Mouse (Mus musculus) lung, postnatal 0 days (tissue): ENCODE results near the gene 1700001P01Rik. TPM values are rescaled to one million over a fixed set of nuclear protein-coding genes. Genes with fewer than 3 reads are reported as not detected.

Experiments used
- ATAC-seq: fragments of 200-750 bp; cut with Nextera tagmentation; 2 replicates; pipeline ENCODE4 v1.8.0; 2017; ENCODE audit warnings: moderate library complexity
- DNase-seq: peaks from one replicate; pipeline ENCODE4 v3.0.0-alpha.2; 2016; ENCODE audit warnings: low spot score
- H3K27ac ChIP-seq: fragments of 300-500 bp; sonication (generic); 2 replicates; pipeline ENCODE4 v1.5.1; 2014; ENCODE audit warnings: antibody characterized with exemption, mild to moderate bottlenecking, low read length, mixed read lengths
- H3K27me3 ChIP-seq: fragments of 300-500 bp; sonication (generic); replicated peaks from 2 replicates; pipeline ENCODE4 v1.6.1; 2014; ENCODE audit warnings: low read length, mixed read lengths; ENCODE audit not compliant: insufficient read depth
- H3K36me3 ChIP-seq: fragments of 300-500 bp; sonication (generic); 2 replicates; pipeline ENCODE4 v1.6.1; 2014; ENCODE audit warnings: low read length, mixed read lengths; ENCODE audit not compliant: insufficient read depth
- H3K4me1 ChIP-seq: fragments of 300-500 bp; sonication (generic); 2 replicates; pipeline ENCODE4 v1.6.1; 2014; ENCODE audit warnings: antibody characterized with exemption, low read depth, low read length, mixed read lengths; ENCODE audit not compliant: insufficient read depth
- H3K4me2 ChIP-seq: fragments of 300-500 bp; sonication (generic); replicated peaks from 2 replicates; pipeline ENCODE4 v1.6.1; 2014; ENCODE audit warnings: low read depth, mild to moderate bottlenecking, low read length, moderate library complexity, mixed read lengths
- H3K4me3 ChIP-seq: fragments of 300-500 bp; sonication (generic); 2 replicates; pipeline ENCODE4 v1.5.1; 2014; ENCODE audit warnings: low read depth, low read length
- H3K9ac ChIP-seq: fragments of 300-500 bp; sonication (generic); replicated peaks from 2 replicates; pipeline ENCODE4 v1.6.1; 2014; ENCODE audit warnings: low read depth, mild to moderate bottlenecking
- H3K9me3 ChIP-seq: fragments of 300-500 bp; sonication (generic); 2 replicates; pipeline ENCODE4 v1.6.1; 2016; ENCODE audit warnings: low read length, mixed read lengths
- CTCF ChIP-seq: IDR thresholded peaks from 2 replicates; pipeline ENCODE4 v1.5.1; 2016; ENCODE audit warnings: antibody characterized with exemption, mild to moderate bottlenecking
- EP300 ChIP-seq: IDR thresholded peaks from 2 replicates; pipeline ENCODE4 v1.6.1; 2016; ENCODE audit warnings: antibody characterized with exemption, mild to moderate bottlenecking, control low read depth
- WGBS: fragments of 180-500 bp; shearing (Covaris S2); extraction: QIAGEN DNeasy Blood & Tissue Kit; methylation state at CpG from one replicate; pipeline ENCODE4 v1.1.7; 2014; 5-methylcytosine and 5-hydroxymethylcytosine counted together
- polyA plus RNA-seq: library from polyadenylated mRNA; unstranded; fragments of >200 nt; fragmentation: Nextera tagmentation; extraction: Ambion mirVana; gene quantifications from 2 replicates; pipeline ENCODE4 v1.2.1, GENCODE M21; 2015

The 1700001P01Rik gene
- polyA plus RNA-seq, 1 experiment from 2014 or later = not detected

- ATAC-seq (peak; percentile 96), DNase-seq (peak; percentile 100)
- Histone ChIP-seq H3K4me3 (peak overlapping the region; percentile 83), H3K9me3 (no peaks in the 10 kb centered on the region), H3K4me2 (peak overlapping the region; percentile 88), H3K27ac (peak overlapping the region; percentile 94), H3K4me1 (peaks cover 12% of the 10 kb centered on the region), H3K9ac (peak overlapping the region; percentile 83), H3K27me3 (no peaks in the 10 kb centered on the region), H3K36me3 (peaks cover 15% of the 10 kb centered on the region; the same call in 1 of the 2 replicates)
- peak; percentile 82 for TF ChIP-seq EP300
- TF ChIP-seq CTCF = no peak
- WGBS = 0% methylated on average over 20 of the region's 57 CpGs
These were observed 30.9 kb downstream of the 1700001P01Rik start for GRCm38 (mm10) chr11:97744718-97745330.

GRCm38 (mm10) chr11:97744063-97744717 lies 31.5 kb downstream of the 1700001P01Rik start, which contains the start of gene Pip4k2b:
TSS of gene Pip4k2b (minus strand) at chr11:97744704.
- Histone ChIP-seq H3K27ac (peak within 1 kb of the TSS; percentile 94), H3K27me3 (no peaks in the 10 kb centered on the region), H3K9me3 (no peaks in the 10 kb centered on the region), H3K4me1 (peaks cover 12% of the 10 kb centered on the region), H3K9ac (peak within 1 kb of the TSS; percentile 83), H3K4me2 (peak within 1 kb of the TSS; percentile 88), H3K36me3 (peaks cover 10% of the 10 kb centered on the region; the same call in 1 of the 2 replicates), H3K4me3 (peak within 1 kb of the TSS; percentile 83)
- peak; percentile 38 for ATAC-seq
- under 1% methylated on average over 34 of the region's 63 CpGs for WGBS
- DNase-seq = peak; percentile 65
- TF ChIP-seq CTCF = no peak
- TF ChIP-seq EP300 = no peak

- Histone ChIP-seq H3K9ac (peak overlapping the region; percentile 65; the same call in 1 of the 2 replicates), H3K4me3 (peak overlapping the region; percentile 83), H3K4me2 (peak overlapping the region; percentile 88), H3K27ac (peak overlapping the region; percentile 78), H3K9me3 (no peaks in the 10 kb centered on the region), H3K27me3 (no peaks in the 10 kb centered on the region), H3K4me1 (peaks cover 12% of the 10 kb centered on the region), H3K36me3 (peaks cover 8% of the 10 kb centered on the region; the same call in 1 of the 2 replicates)
- no peak for ATAC-seq
- 7% methylated on average over 9 of the region's 9 CpGs for WGBS
- TF ChIP-seq CTCF (no peak), EP300 (no peak)
- DNase-seq = no peak
These were observed 32.3 kb downstream of the 1700001P01Rik start for GRCm38 (mm10) chr11:97743423-97743822.

GRCm38 (mm10) chr11:97742591-97742990 lies 33.1 kb downstream of the 1700001P01Rik start:
- no peak for DNase-seq
- Histone ChIP-seq H3K36me3 (peaks cover 8% of the 10 kb centered on the region; the same call in 1 of the 2 replicates), H3K4me1 (peaks cover 12% of the 10 kb centered on the region), H3K4me3 (no peak overlapping the region), H3K9ac (no peak overlapping the region), H3K27me3 (no peaks in the 10 kb centered on the region), H3K9me3 (no peaks in the 10 kb centered on the region), H3K4me2 (peak overlapping the region; percentile 88; the same call in 1 of the 2 replicates), H3K27ac (no peak overlapping the region)
- no peak for TF ChIP-seq CTCF
- TF ChIP-seq EP300 = no peak
- no peak for ATAC-seq
- WGBS = 79% methylated on average over 9 of the region's 9 CpGs

GRCm38 (mm10) chr11:97742157-97742556 lies 33.6 kb downstream of the 1700001P01Rik start:
- Histone ChIP-seq H3K9me3 (no peaks in the 10 kb centered on the region), H3K27me3 (no peaks in the 10 kb centered on the region), H3K36me3 (peaks cover 5% of the 10 kb centered on the region; the same call in 1 of the 2 replicates), H3K4me3 (no peak overlapping the region), H3K4me2 (no peak overlapping the region), H3K4me1 (peaks cover 12% of the 10 kb centered on the region), H3K9ac (no peak overlapping the region), H3K27ac (no peak overlapping the region)
- WGBS = 82% methylated on average over 5 of the region's 5 CpGs
- no peak for TF ChIP-seq CTCF
- no peak for TF ChIP-seq EP300
- no peak for ATAC-seq
- DNase-seq = no peak

- no peak for ATAC-seq
- TF ChIP-seq CTCF (no peak), EP300 (no peak)
- DNase-seq = peak; percentile 39
- 33% methylated on average over 7 of the region's 7 CpGs for WGBS
- no peaks in the 10 kb centered on the region for H3K36me3 ChIP-seq
- no peak overlapping the region for H3K27ac ChIP-seq
- peaks cover 12% of the 10 kb centered on the region for H3K4me1 ChIP-seq
- no peaks in the 10 kb centered on the region for H3K27me3 ChIP-seq
- no peak overlapping the region for H3K4me3 ChIP-seq
- no peaks in the 10 kb centered on the region for H3K9me3 ChIP-seq
- H3K9ac ChIP-seq = no peak overlapping the region
- no peak overlapping the region for H3K4me2 ChIP-seq
These were observed 35.5 kb downstream of the 1700001P01Rik start for GRCm38 (mm10) chr11:97740190-97740589.
